Mouse (Mus musculus): ENCODE results near the gene Vmn2r118.

Vmn2r118 gene

GRCm38 (mm10) chr17:55625092-55625491 is at the start of gene Vmn2r118:
Vmn2r118 (minus strand) TSS chr17:55625192.
- no peak for DNase-seq

- no peak for DNase-seq
These were observed 36.1 kb upstream of the Vmn2r118 start for GRCm38 (mm10) chr17:55661099-55661498.

- no peak for DNase-seq
These were observed 34.2 kb downstream of the Vmn2r118 start for GRCm38 (mm10) chr17:55590838-55591237.

DNA sequence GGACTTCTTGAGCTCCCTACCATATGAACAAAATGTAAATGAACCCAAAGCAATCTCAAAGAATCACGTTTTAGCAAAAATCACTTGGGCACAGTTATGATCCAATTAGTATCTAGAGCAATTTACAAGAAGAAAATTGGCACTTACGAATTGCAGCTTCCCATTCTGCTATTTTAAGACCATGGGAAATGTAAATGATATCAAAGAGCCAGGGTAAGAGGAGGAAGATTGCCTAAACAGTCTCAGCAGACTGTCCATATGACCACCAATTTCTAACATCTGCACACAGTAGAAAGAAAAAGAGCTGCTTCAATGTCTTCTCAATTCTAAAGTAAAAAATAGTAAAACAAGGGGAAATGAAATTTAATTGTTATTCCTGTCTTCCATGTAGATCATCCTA is 63.2 kb downstream of the Vmn2r118 start:
- no peak for DNase-seq

DNA sequence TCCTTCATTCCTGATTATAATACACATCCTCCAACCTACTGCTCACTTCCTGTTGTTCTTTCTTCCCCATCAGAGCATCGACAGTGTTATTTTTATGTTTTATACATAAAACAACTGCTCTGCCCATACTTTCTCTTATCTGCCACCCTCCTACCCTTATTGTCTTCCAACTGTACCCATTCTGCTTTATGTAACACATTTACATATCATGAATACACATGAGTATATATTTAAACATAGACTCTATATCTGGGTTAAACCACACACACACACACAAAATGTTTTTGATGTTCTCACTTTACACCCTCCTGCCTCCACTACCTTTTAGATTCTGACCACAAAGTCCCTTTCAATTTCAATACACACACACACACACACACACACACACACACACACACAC is 76.5 kb downstream of the Vmn2r118 start:
- no peak for DNase-seq
